Mouse (Mus musculus): Measurements from ENCODE around the gene Slc43a2.
A peak's percentile ranks its signal among the peaks of the same experiment; 100 is the strongest.

Gene Slc43a2

DNA sequence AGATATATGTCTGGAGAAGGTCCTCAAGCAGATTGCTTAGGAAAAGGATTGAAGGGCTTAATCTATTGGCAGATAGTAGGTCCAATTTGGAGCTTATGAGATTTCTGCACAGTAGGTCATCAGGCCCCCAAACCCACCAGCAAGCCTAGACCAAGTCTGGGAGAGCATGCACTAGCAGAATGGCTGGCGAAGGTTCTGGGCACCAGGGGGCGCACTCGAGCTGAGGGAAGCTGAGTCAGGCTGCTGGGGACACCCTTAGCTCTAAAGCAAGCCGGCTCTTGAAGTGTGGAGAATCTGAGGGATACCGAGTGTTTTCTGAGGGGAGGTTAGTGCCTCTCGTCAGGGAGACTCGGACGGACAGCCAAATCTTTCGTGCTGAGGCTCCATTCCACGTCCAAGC is 1.2 kb upstream of the Slc43a2 start:
- peak; percentile 100 for DNase-seq (ENCODE audit: low spot score)

DNA sequence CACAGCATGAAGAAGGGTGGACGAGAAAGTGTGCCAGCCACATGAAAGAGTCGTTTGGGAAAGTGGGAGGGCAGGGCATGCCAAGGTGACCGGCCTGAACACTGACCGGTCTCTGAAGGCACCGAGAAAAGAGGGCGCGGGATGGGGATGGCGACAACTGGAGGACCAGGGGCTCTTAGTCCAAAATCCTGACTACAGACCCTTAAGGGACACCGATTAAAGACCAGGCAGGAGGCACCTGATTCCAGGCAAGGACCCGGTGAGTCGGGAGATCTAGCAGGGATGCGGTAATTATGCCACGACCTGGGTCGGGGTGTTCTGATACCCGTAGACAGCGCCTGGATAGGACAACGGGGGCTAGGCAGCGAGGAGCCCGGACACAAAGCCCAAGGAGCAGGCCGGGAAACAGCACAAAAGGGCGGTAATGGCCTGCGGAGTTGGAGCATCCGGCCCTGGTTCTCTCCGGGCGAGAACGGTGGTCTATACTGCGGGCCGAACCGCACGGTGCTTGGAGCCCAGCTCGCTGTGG is 585 bp upstream of the Slc43a2 start:
- DNase-seq (ENCODE audit: low spot score) = no peak

DNA sequence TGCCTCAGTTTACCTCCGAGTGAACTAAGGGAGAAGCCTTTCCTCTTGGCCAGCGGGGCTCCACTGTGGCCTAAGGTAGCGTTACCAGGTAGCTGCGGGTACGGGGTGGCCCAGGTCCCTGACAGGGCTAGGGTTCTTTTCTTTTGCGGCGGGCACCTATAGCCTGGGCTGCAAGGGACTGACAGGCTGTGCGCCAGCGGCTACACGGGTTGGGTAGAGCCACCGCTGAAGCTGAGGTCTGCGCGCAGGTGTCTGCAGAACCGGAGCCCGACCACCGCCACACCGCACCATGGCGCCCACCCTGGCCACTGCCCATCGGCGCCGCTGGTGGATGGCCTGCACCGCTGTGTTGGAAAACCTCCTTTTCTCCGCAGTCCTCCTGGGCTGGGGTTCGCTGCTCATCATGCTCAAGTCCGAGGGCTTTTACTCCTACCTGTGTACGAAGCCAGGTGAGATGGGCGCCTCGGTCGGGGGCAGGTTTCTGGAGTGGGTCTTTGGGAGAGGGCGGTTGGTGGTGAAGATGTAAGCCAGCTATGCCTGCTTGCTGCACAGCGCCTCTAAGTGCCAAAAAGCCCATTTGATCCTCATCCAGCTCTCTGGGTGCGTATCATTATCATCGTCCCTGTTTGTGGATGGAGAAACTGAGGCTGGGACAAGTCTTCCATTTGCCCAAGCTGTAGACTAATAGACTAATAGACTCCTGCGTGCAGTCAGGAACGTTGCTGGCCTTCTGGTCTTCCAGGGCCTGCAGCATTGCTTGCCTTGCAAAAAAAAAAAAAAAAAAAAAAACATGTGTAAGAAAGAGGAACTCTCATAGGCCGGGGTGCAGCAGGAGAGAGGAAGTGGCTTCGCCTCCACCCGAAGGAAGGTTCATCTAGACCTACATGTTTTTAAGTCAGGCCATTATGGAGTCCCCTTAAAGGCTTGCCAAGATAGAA is 1.1 kb downstream of the Slc43a2 start:
- DNase-seq (ENCODE audit: low spot score) = no peak

DNA sequence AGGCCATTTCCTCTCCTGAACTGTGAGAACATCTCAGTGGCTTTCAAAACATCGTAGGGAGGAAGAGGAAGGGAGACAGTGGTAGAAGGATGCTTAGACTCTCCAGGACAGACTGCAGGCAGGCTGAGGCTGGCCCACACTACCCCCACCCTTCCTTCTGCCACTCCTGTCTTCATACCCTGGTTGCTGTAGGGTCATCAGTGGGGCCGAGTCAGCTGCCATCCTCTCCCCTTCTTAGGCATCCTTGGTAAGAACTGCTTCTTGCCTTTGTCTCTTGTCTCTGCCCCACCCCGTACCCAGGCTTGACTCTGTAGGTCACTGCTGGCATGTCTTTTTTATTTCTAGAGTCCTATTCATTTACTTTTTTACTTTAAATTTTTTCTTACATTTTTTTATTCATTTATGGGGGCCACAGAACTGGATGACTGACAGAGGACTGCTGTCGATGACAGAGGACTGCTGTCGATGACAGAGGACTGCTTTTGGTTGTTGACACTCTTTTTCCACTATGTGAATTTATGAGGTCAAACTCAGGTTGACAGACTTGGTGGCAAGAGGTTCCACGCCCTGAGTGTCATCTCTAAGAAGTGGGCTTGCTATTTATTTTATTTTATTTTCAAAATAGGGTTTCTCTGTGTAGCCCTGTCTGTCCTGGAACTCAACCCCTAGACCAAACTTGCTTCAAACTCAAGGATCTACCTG is 2.0 kb downstream of the Slc43a2 start:
- DNase-seq (ENCODE audit: low spot score) = no peak

DNA sequence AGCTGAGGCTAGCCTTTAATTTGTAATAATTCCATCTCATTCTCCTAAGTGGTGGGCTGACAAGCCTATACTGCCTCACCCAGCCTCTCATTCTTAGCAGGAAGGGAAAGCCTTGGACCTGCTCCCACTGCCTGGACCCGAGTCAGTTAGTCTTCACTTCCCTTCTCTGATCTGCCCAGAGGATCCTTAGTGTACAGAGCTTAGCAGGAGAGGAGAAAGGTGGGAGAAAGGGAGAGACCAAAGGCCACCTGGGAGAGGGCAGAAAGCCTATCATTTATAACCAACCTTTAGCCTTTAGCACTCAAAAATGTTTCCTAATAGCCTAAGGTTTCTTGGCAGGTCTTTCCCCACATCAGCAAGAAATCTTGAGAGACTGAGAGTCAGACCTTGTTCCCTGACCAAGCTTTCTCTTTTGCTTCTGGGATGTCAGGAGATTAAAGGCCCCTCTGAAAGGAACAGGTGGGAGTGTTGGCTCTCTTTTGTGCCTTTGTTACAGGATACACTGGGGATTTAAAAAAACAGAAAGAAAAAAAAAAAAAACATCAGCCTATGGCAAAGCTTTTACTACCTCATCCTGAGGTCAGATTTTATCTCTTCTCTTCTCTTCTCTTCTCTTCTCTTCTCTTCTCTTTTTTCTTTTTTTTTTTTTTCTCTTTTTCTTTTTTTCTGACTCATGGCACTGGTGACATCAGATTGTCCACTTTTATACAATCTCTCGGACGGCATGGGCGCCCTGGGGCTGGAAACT is 3.0 kb downstream of the Slc43a2 start:
- DNase-seq (ENCODE audit: low spot score) = no peak

DNA sequence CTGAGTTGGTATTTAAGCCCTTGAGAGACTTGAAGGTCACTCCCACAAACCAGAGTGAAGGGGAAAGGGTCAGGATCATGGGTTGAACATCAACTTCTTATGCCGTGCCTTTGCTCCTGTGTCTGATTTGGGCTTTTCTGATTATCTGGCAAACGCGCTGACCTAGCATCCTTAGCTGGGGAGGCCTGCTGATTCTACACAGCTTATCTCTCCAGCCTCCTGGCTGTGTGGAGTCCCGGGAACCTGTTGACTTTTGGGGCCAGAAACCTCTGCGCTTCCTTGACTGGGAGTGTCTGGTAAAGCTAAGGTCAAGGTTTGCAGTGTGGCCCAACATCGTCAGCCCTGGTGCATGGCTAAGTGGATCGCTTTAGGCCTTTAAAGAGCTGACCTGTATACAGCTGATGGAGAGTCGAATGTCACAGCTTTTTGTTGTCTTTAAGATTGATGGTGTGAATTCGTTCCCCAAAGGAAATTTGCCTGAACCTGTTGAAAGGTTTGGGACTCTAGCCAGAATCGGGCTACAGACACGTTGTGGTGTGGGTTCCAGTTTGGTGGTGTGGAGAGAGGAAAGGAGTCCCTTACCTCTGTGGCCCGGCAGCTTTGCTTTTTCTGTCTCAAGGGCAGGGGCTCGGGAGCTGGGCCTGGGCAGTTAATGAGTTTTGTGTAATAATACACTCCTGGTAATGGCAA is 3.8 kb downstream of the Slc43a2 start:
- no peak for DNase-seq (ENCODE audit: low spot score)

DNA sequence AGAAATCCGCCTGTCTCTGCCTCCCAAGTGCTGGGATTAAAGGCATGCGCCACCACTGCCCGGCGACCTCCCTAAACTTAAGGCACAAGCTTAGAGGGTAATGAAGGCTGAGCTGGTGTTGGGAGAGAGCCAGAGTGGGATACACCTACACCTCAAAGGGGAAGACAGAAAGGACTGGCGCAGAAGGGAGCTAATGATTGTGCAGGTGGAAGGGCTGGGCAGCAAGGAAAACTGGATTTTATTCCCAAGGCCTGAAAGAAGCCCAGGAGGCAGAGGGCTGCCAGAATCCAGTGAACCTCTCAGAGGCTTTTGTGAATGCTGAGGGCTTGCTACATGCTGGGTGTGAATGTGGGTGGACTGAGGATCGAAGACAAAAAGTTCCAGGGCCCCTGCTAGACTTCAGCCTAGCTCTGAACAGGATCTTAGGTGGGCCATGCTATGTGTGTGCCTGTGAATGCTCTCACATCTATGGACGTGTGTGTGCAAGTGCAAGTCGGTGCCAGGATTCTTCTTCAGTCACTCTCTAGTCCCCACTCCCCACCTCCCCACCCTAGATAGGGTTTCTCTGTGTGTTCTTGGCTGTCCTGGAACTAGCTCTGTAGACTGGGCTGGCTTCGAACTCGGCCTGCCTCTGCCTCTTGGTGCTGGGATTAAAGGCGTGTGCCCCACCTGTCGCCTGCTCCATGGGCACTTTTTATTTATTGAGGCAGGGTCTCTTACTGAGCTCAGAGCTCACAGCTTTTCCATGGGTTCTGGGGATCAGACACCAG is 4.9 kb downstream of the Slc43a2 start:
- no peak for DNase-seq (ENCODE audit: low spot score)

DNA sequence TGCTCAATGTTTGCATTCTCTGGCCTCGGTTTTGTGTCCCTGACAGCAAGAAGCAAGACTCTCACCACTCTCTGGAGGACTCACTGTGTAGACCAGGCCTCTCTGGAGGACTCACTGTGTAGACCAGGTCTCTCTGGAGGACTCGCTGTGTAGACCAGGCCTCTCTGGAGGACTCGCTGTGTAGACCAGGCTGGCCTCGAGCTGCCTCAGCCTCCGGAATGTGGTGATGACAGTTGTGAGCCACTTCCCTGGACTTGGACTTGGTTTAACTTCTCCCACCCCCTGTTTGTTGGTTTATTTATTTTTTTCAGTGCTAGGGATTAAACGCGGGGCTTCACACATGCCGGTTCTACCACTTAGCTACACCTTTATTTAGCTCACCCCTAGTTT is 5.5 kb downstream of the Slc43a2 start:
- no peak for DNase-seq (ENCODE audit: low spot score)

DNA sequence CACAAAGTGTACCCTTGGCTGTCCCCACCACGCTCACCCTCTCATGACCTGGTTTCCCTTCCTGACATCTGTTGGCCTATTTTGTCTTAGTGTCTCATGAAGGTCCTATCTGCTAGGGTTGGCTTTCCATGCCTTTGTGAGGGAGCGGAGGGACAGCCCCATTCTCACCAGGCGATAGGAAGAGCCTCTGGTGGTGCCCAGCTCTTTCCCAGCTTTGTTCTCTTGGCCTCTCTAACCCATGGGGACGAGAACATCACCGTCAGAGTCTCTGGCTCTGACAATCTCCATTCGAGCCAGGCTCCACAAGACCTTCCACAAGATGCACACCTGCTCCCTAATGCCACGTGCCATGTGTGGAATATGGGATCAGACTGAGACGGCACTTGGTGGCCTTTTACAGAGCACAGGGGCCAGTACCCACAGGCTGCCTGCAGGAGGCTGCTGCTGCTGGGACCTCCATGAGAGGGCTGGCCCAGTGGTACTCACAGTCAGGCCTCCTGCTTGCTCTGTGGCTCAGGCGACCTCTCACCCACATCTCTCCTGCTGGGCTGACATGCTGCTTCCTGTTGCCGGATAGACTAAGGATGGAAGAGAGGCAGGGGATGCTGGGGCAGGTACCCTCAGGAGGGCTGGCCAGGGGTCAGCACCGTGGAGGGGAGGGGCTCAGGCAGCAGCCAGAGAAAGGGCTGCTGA is 6.1 kb downstream of the Slc43a2 start:
- DNase-seq (ENCODE audit: low spot score) = no peak

DNA sequence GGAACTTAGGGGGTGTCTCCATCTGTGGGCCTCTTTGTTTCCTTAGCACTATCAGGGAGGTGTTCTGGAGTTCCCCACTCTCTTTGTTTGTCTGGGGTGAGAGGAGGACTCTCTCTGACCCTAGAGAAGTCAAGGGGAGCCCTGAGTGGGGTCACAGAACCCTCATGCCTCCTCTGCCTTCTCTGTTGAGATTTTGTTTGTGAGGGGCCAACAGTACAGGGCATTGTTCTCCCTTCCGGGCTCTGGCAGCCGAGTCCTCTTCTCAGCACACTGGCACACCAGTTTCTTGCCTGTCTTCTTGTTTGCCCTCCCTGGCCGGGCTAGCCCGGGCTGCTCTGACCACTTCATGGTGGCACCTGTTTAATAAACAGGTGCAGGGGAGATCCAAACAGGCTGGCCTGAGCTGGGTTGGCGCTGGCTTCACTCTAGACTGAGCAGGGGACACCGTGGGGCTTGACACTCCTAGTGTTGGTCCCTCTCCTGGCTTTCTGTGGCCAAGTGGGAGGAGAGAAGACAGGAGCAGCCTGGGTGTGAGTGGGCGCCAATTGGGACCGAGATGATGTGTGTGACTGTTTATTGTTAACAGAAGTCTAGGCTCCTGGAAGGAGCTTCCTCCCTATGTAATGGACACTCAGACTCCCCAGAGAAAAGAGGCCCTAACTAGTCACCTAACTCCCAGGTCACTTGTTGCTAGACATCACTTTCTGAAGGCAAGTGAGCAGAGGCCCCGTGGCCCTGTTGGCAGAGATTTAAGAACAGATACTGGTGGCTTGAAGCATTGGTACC is 6.9 kb downstream of the Slc43a2 start:
- no peak for DNase-seq (ENCODE audit: low spot score)

DNA sequence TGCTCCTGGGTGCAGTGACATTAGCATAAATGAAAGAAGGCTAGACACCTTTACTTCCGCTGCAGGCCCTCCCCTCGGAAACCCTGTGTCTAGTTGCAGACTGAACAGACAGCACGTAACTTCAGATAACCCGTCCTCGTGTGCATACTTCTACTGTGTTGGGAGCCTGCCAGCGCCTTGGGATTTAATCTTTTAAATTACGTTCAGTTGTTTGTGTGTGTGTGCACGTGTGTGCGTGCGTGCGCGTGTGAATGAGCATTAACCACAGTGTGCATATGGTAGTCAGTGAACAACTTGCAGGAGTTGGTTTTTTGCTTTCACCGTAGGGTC is 7.4 kb downstream of the Slc43a2 start:
- no peak for DNase-seq (ENCODE audit: low spot score)

DNA sequence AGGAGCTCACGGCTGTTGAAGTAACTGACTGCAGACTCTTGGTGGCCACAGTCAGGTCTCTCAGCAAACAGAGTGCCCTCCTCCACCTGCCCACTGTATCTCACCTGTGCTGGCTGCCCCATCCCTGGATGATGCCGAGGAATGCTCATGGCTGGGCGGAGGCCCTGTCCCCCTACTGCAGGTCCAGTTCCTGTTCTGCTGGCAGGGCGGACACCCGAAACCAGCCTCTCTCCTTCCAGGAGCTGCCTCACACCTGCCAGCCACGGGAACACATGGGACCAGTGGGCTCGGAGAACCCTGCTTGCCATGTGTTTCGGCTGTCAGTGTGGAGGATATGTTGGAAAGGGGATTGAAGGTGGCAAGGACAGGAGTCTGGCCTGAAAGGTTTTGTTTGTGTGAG is 8.7 kb downstream of the Slc43a2 start:
- no peak for DNase-seq (ENCODE audit: low spot score)

DNA sequence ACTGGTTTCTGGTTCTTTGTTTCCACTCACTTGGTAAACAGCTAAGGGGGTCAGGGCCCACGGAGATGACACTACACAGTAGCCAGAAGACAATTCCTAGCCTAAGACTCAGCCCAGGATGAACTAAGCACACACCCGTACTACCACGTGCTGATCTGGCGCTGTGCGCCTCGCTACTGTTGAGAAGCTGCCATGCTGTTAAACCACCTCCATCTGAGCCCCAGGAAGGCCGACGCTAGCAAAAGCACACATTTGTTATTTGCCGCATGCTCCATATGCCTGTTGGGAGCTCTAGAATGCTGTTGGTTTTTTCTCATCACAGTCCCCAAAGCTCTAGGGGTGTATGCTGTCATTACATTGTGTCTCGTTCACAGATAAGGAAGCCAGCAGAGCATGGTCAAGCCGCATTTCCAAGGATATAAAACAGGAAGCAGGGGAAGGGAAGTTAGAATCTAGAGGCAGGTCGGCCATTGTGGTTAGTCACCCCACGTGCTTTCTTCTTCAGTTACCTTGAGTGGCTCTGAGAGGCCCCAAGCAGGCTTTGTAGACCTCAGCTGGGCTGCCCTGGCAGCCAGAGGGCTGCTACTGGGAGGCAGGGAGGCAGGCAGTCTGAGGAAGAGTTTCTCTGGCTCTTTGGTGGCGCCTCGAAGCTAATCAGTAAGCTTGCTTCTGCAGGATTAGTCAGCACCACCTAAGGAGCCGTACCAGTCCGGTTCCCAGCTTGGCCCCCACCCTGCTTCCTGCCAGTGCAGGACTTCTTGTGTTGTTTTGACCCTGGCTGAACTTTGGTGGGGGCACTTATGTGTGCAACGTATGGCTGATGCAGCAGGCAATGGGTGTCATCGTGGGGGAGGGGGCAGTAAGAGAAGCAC is 9.5 kb downstream of the Slc43a2 start:
- DNase-seq (ENCODE audit: low spot score) = no peak

DNA sequence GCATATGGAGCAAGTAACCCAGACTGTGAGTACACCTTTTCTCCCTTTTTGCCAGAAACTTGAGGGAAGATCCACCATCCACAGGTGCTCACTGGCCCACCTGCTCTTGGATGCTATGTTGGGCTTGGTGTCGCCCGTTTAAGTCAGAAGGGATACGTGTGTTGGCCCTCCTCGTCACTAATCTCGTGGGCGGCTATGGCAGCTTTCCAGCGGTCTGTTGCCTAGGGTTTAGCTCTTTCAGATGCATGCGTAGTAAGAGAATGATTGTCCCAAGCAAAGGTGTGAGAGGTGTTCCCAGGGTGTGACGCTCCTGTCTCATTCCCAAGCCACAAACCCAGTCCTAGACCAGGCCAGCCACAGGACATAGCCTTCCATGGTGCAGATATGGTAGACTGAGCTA is 13.2 kb downstream of the Slc43a2 start:
- no peak for DNase-seq (ENCODE audit: low spot score)

DNA sequence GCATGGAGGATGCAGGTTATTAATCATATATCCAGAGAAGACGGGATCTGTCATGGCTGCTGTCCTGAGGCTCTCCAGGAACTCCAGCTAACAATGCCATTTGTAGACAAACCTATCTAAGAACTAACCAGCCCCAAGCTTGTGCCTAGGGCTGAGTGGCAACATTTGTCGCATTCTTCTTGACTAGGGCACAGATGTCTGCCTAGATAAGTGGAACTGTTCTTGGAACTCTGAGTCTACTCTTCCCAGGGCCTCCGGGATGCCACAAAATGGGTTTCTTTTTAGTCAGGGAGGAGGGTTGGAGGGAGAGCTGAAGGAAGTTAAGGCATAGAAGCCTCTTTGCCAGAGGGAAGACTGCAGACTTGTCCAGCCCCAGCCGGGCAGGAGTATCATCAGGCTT is 14.6 kb downstream of the Slc43a2 start:
- DNase-seq (ENCODE audit: low spot score) = no peak

DNA sequence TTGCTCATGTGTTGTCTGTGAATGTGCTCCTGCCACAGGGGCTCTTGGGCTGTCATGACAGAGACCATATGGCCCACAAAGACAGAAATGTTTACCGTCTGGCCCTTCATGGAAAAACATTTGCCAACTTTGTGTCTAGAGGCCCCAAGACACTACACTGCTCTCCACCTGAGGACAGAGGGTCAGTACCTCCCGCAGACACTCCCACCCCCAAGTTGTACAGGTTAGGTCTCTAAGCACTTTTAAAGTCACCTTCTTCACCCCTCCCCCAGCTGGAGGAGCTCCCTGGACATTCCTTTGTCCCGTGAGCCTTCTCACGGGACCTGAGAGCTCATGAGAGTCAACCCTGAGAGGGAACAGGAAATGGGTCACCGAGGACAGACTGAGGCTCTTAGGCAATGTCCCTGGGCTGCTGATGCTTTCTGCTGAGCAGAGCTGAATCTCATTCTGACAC is 18.2 kb downstream of the Slc43a2 start:
- no peak for DNase-seq (ENCODE audit: low spot score)

DNA sequence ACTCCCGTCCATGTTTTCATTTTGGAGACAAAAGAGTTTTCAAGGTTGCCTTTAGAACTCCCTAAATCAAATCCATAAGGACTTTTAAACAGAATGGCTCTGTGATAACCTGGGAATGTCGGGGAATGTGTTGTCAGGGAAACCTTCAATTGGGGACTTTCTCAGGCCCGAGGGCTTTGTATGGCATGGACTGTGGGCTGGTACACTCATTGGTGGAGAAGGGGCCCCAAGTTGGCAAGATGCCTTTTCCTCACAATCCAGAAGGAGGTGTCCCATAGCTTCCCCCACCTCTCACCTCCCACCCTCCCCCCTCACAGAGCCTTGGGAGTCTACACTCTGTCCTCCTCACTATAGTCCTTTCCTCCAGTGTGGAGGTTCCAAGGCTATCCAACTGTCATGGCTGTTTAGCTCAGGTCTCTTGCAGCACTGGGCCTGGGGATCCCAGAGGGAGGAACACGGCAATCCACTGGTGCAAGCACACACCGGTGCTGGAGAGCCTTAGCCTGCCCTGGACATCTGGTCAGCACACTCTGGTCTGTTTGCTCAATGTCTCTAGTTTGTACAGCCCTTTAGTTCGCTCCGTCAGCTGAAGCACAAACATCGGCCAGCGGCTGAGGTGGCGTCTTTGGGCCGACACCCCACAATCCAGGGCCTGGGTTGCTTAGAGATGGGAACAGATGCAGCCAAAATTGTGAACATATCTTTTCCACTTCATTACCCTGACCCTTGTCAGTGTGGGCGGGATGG is 18.9 kb downstream of the Slc43a2 start:
- DNase-seq (ENCODE audit: low spot score) = no peak

DNA sequence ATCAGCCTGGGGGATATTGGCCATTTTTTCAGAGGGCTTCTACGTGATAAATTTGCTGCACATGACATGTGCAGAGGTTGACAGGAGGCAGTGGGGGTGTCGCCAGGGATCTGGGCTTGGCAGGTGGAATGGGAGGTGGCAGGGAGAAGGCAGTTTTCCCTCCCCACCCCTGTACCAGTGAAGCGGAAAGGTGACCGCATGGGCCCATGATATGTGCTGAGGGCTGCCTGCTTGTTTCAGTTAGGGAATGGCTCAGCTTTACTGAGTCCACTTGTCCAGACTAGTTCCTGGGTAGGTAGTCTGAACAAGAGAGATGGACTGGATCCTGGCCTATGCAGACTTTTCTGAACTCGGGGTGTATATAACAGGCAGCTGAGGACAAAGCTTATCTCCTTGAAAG is 19.8 kb downstream of the Slc43a2 start:
- no peak for DNase-seq (ENCODE audit: low spot score)

Measured in testis, postnatal 10 days (tissue).